Mouse (Mus musculus) midbrain, embryonic 15.5 days (tissue): Measurements from ENCODE around the gene Frrs1. TPM values are rescaled to one million over a fixed set of nuclear protein-coding genes. Genes with fewer than 3 reads are reported as not detected.

Experiments
- ATAC-seq: fragments of 200-750 bp; cut with Nextera tagmentation; replicated peaks from 2 replicates; pipeline ENCODE4 v1.8.0; 2017; ENCODE audit warnings: moderate TSS enrichment
- H3K27ac ChIP-seq: fragments of 300-500 bp; sonication (generic); 2 replicates; pipeline ENCODE4 v1.5.1; 2015; ENCODE audit warnings: mild to moderate bottlenecking, inconsistent platforms
- H3K27me3 ChIP-seq: fragments of 300-500 bp; sonication (generic); replicated peaks from 2 replicates; pipeline ENCODE4 v1.6.1; 2015; ENCODE audit warnings: inconsistent platforms
- H3K36me3 ChIP-seq: fragments of 300-500 bp; sonication (generic); replicated peaks from 2 replicates; pipeline ENCODE4 v1.6.1; 2015; ENCODE audit warnings: inconsistent platforms
- H3K4me1 ChIP-seq: fragments of 300-500 bp; sonication (generic); 2 replicates; pipeline ENCODE4 v1.6.1; 2015; ENCODE audit warnings: inconsistent platforms
- H3K4me2 ChIP-seq: fragments of 300-500 bp; sonication (generic); 2 replicates; pipeline ENCODE4 v1.6.1; 2015; ENCODE audit warnings: inconsistent platforms, mild to moderate bottlenecking, moderate library complexity
- H3K4me3 ChIP-seq: fragments of 300-500 bp; sonication (generic); 2 replicates; pipeline ENCODE4 v1.5.1; 2015; ENCODE audit warnings: mild to moderate bottlenecking, inconsistent platforms
- H3K9ac ChIP-seq: fragments of 300-500 bp; sonication (generic); 2 replicates; pipeline ENCODE4 v1.6.1; 2015; ENCODE audit warnings: mild to moderate bottlenecking, inconsistent platforms
- H3K9me3 ChIP-seq: fragments of 300-500 bp; sonication (generic); 2 replicates; pipeline ENCODE4 v1.6.1; 2016; ENCODE audit warnings: inconsistent platforms
- WGBS: fragments of 180-500 bp; shearing (Covaris S2); methylation state at CpG from one replicate; pipeline ENCODE4 v1.1.7; 2015; ENCODE audit warnings: mixed read lengths; 5-methylcytosine and 5-hydroxymethylcytosine counted together
- polyA plus RNA-seq: library from polyadenylated mRNA; unstranded; fragments of >200 nt; fragmentation: Nextera tagmentation; extraction: Ambion mirVana; gene quantifications from 2 replicates; pipeline ENCODE4 v1.2.1, GENCODE M21; 2015

The Frrs1 gene
- polyA plus RNA-seq, 1 experiment from 2014 or later = 6.8 TPM

DNA sequence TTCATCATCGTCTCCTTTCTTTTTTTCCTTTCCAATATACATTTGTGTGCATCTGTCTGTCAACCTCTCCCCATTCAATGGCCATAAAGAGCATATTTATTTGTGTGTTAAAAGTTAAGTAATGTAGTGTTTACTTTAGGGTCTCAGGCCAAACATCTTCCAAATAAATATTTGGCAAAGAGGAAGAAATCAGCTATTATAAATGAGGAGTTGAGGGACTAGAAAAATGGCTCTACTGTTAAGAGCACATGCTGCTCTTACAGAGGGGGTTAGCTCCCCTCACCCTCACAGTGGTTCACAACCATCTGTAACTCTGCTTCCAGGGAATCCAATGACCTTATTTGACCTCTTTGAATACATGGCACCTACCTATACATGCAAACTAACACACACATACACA lies 73.9 kb downstream of the Frrs1 start:
- Histone ChIP-seq H3K9me3 (no peaks in the 10 kb centered on the region), H3K9ac (no peak overlapping the region), H3K27me3 (no peaks in the 10 kb centered on the region), H3K4me2 (no peak overlapping the region), H3K36me3 (no peaks in the 10 kb centered on the region), H3K27ac (no peak overlapping the region), H3K4me3 (no peak overlapping the region), H3K4me1 (no peaks in the 10 kb centered on the region)
- WGBS = 89% methylated on average over 1 of the region's 1 CpGs
- ATAC-seq = no peak

DNA sequence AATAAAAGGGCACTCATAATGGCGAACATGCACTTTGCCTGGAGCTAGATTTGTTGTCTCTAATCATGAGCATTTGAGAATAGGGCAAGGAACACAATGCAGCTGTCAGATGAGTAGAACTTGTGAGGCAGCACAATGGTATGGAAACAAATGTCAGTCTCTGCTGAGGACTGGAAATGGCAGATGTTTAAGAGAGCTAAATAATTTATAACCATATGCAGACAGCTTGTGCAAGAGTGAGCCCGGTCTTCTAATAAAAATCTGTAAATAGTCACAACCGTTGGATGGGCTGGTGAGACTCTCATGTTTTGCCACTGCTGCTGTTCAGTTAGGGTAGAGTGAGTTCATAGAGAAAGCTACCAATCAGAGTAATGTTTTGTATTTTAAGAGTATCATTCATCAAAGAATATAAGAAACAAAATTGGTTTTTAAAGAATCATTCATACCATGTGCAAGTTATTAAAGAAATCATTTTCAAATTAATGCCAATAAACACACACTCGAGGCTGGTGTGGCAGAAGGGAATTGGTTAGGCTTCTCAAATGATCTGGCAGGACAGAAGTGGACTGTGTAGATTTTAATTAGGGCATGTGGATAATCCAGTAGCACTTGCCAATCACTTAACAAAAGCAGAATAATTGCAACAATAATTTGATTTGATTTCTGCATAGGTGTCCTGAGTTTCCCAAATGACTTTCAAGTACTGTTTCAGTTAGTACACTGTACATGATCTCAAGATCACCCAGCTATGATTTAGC lies 77.8 kb downstream of the Frrs1 start:
- no peak for ATAC-seq
- no peak overlapping the region for H3K27ac ChIP-seq
- H3K27me3 ChIP-seq = no peaks in the 10 kb centered on the region
- H3K9ac ChIP-seq = no peak overlapping the region
- WGBS = 45% methylated on average over 4 of the region's 4 CpGs
- H3K36me3 ChIP-seq = no peaks in the 10 kb centered on the region
- no peak overlapping the region for H3K4me2 ChIP-seq
- no peak overlapping the region for H3K4me3 ChIP-seq
- no peaks in the 10 kb centered on the region for H3K9me3 ChIP-seq
- H3K4me1 ChIP-seq = no peaks in the 10 kb centered on the region

DNA sequence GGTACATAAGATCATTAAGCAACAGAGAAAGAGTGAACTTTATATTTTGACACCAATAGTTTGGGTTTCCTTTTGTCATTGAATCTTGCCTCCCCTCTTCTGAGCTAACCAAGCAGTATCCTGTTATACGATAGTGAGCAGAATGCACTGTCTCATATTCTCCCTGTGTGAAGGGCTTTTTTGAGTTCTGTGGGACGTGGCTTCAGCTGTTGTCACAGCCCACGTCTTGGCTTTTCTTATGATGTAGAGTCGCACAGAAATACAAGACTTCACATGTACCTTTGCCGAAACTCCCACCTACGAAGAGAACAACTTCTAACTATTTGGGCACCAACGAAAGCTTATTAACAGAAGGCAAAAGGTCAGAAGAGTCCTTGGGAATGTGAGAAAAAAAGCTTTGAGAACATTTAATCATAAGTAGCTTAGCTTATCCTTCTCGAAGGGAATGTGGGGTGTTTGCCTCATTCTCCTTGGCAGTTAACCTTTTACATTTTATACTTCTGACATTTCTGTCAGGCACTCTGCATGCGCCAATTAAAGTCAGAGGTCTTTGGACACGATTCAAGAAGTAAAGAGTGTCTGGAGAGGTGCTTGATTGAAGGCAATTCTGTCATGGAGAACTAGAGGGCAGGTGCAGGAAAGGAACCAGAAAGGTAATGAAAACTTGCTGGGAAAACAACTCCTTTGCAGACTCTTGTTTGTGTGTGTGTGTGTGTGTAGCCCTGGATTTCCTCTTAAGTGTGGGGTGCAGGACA lies 81.7 kb downstream of the Frrs1 start:
- H3K27ac ChIP-seq = no peak overlapping the region
- 76% methylated on average over 10 of the region's 10 CpGs for WGBS
- no peak for ATAC-seq
- no peak overlapping the region for H3K4me3 ChIP-seq
- no peak overlapping the region for H3K4me2 ChIP-seq
- no peaks in the 10 kb centered on the region for H3K27me3 ChIP-seq
- H3K9me3 ChIP-seq = no peaks in the 10 kb centered on the region
- H3K4me1 ChIP-seq = no peaks in the 10 kb centered on the region
- H3K9ac ChIP-seq = no peak overlapping the region
- no peaks in the 10 kb centered on the region for H3K36me3 ChIP-seq

DNA sequence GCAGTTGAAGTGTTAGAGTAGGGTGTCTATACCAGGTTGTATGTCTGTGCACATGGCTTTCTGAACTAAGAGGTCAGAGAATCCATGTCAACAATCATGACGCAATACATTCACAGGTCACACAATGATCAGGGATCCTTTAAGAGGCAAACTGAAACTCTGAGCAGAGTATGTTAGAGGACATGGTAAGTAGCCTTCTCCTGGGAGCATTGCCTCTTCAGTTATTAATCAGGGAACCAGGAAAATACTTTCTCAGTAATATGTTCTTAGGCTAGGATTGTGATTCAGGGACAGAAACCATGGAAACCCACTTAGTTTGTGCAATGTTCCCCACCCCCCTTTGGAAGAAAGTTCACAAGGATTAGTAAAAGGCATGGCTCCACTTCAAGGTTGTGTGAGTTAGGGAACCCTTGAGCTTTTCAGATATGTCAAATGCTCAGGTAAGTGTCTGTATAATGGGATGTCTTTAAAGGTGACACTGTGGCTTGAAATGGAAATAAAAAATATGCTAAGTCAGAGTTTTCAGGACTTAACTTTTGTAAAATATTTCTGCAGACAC lies 82.4 kb downstream of the Frrs1 start:
- Histone ChIP-seq H3K27ac (no peak overlapping the region), H3K4me3 (no peak overlapping the region), H3K4me2 (no peak overlapping the region), H3K36me3 (no peaks in the 10 kb centered on the region), H3K9me3 (no peaks in the 10 kb centered on the region), H3K4me1 (no peaks in the 10 kb centered on the region), H3K9ac (no peak overlapping the region), H3K27me3 (no peaks in the 10 kb centered on the region)
- ATAC-seq = no peak
- WGBS = 89% methylated on average over 1 of the region's 1 CpGs

DNA sequence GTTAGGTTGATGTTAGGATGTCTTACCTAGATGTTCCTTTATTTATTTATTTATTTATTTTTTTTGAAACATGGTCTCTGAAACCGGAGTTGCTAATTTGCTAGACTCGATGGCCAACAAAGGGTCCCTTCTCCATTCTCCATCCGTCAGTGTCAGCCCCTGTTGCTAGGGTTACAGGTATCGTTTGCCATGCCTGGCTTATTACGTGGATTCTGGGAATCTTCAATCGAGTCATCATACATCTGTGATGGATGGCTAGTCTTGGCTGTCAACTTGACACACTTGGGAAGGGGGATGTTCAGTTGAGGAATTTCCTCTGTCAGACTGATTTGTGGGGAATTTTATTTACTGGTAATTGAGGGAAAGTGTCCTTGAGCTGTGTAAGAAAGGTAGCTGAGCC lies 83.5 kb downstream of the Frrs1 start:
- Histone ChIP-seq H3K36me3 (no peaks in the 10 kb centered on the region), H3K4me3 (no peak overlapping the region), H3K27me3 (no peaks in the 10 kb centered on the region), H3K27ac (no peak overlapping the region), H3K9me3 (no peaks in the 10 kb centered on the region), H3K4me1 (no peaks in the 10 kb centered on the region), H3K9ac (no peak overlapping the region), H3K4me2 (no peak overlapping the region)
- no peak for ATAC-seq
- 72% methylated on average over 6 of the region's 6 CpGs for WGBS

DNA sequence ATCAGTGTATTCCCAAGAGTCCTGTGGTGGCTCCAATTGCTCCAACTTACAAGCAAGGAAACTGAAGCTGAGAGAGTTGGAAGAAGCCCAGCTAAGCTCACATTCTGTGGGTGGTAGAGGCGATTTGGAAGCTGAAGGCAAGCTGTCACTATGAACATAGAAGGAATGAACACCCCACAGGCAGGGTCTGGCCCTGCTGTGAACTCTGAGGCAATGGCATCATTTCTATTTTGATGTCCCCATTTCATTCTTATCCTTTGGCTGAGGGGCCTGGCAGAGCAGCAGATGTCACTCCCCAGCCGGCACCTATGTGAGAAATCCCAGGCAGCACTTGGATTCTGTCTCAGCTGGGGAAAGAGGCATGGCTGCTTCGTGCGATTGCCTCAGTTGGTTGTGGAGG lies 84.2 kb downstream of the Frrs1 start:
- H3K9me3 ChIP-seq = no peaks in the 10 kb centered on the region
- no peak overlapping the region for H3K27ac ChIP-seq
- no peaks in the 10 kb centered on the region for H3K4me1 ChIP-seq
- H3K27me3 ChIP-seq = no peaks in the 10 kb centered on the region
- H3K36me3 ChIP-seq = no peaks in the 10 kb centered on the region
- ATAC-seq = no peak
- WGBS = 81% methylated on average over 4 of the region's 4 CpGs
- no peak overlapping the region for H3K4me2 ChIP-seq
- no peak overlapping the region for H3K9ac ChIP-seq
- H3K4me3 ChIP-seq = no peak overlapping the region

DNA sequence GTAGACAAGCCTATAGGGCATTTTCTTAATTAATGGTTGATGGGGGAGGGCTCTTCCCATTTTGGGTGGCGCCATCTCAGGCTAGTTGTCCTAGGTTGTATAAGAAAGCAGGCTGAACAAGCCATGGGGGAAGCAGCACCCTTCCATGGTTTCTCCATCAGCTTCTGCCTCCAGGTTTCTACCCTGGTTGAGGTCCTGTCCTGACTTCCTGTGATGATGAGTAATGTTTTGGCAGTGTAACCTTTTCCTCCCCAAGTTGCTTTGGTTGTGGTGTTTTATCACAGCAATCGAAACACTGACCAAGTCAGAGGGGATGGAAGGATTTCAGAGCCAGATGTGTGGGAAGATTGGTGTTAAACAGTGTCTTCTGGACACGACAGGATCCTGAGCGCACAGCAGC lies 87.2 kb downstream of the Frrs1 start:
- no peak overlapping the region for H3K9ac ChIP-seq

DNA sequence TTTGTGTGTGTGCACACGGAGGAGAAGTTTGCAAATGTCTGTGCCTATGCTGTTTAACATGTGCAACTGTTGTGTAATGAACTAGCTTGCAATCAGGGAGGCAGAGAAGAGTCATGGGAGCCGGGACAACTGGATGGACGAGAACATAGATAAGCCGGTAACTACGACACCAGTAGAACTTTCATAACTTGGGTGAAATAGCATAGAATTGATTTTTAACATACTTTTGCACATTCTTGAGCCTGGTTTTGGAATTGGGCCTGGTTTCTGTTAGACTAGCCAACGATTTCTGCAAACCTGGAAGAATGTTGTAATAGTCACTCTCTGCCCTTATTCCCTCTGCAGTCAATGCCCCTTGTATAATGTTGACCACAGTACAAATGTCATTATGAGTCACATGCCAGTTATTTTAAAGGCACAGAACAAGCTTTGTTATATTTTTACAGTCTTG lies 91.4 kb downstream of the Frrs1 start:
- H3K9ac ChIP-seq = no peak overlapping the region
- no peak for ATAC-seq
- WGBS = 93% methylated on average over 6 of the region's 6 CpGs

More for the DNA sequence above, 87.2 kb downstream of the Frrs1 start:
- Histone ChIP-seq H3K27me3 (no peaks in the 10 kb centered on the region), H3K27ac (no peak overlapping the region), H3K9me3 (no peaks in the 10 kb centered on the region), H3K4me1 (no peaks in the 10 kb centered on the region), H3K36me3 (no peaks in the 10 kb centered on the region), H3K4me3 (no peak overlapping the region), H3K4me2 (no peak overlapping the region)
- WGBS = 88% methylated on average over 4 of the region's 4 CpGs
- no peak for ATAC-seq

DNA sequence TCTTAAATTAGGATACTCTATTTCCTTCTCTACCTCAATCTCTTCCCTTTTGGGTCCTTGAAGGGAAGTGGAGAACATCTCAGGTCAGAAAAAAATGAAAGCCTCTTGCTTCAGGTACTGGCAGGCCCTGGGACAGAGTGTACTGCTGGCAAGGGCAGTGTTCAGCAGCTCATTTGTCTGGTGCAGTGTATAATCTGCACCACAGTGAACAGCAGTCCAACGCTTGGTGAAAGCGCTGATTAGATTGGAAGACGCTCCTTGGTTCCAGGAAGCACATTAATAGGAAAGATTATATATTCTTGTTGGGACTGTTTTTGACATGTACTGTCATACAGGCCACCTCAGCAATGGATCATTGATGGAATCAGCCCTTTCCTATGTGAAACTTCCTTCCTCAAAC lies 92.2 kb downstream of the Frrs1 start:
- no peaks in the 10 kb centered on the region for H3K4me1 ChIP-seq
- no peak overlapping the region for H3K9ac ChIP-seq
- no peak overlapping the region for H3K27ac ChIP-seq
- H3K4me2 ChIP-seq = no peak overlapping the region
- no peak overlapping the region for H3K4me3 ChIP-seq
- WGBS = 94% methylated on average over 3 of the region's 3 CpGs
- no peaks in the 10 kb centered on the region for H3K9me3 ChIP-seq
- no peaks in the 10 kb centered on the region for H3K36me3 ChIP-seq
- H3K27me3 ChIP-seq = no peaks in the 10 kb centered on the region
- ATAC-seq = no peak

More for the DNA sequence above, 91.4 kb downstream of the Frrs1 start:
- no peaks in the 10 kb centered on the region for H3K36me3 ChIP-seq
- no peak overlapping the region for H3K27ac ChIP-seq
- no peaks in the 10 kb centered on the region for H3K4me1 ChIP-seq
- no peak overlapping the region for H3K4me2 ChIP-seq
- H3K27me3 ChIP-seq = no peaks in the 10 kb centered on the region
- no peaks in the 10 kb centered on the region for H3K9me3 ChIP-seq
- no peak overlapping the region for H3K4me3 ChIP-seq

DNA sequence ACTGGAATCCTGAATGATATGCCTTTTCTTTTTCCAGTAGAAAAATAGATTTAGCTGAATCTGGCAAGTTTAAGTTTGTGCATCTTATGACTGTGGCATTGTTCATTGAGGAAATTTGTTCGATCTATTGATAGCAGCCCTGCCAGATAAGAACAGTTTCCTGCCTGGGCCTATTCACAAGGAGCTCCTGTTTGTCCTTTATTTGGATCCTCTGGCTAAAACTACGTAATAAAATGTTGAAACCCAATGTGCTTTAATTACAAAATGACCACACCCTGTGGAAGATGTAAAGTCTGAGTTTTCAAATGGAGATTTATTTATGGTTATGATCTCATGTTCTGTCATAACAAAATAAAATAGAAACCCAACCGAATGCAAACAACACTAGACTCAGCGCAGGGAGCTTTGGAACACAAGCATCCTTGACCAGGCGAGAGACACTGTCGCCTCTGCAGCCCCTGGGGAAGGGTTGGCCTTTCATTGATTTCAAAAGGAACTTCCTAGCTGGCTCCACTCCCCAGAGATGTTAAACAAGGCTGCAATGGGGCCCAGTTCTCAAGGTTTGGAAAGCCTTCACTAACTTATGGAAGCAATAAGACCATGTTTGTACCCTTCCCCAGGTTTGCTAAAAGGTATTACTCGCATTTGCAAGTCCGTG lies 93.1 kb downstream of the Frrs1 start:
- Histone ChIP-seq H3K4me3 (no peak overlapping the region), H3K4me2 (no peak overlapping the region), H3K9ac (no peak overlapping the region), H3K27ac (no peak overlapping the region), H3K4me1 (no peaks in the 10 kb centered on the region), H3K9me3 (no peaks in the 10 kb centered on the region), H3K27me3 (no peaks in the 10 kb centered on the region), H3K36me3 (no peaks in the 10 kb centered on the region)
- no peak for ATAC-seq
- WGBS = 84% methylated on average over 8 of the region's 8 CpGs

DNA sequence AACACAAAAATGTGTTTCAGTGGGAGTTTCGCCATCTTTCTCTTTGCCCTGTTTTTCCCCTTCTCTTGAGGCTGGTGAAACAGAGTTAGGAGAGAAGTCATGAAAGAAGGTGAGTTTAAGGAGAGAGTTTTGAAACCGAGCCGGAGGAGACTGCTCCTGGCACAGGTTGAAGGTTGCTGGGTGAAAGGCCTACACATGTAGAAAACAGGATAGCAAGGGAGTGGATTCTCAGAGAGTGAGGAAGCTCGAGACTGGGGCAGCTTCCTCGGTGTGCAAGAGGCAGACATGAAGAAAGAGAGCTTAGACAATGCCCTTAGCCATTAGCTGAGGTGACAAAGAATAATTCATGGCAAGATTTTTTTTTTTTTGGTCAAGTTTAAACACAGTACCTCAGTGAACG lies 94.1 kb downstream of the Frrs1 start:
- no peak for ATAC-seq
- no peak overlapping the region for H3K4me2 ChIP-seq
- no peaks in the 10 kb centered on the region for H3K4me1 ChIP-seq
- WGBS = 87% methylated on average over 6 of the region's 6 CpGs
- no peak overlapping the region for H3K27ac ChIP-seq
- H3K4me3 ChIP-seq = no peak overlapping the region
- H3K9me3 ChIP-seq = no peaks in the 10 kb centered on the region
- H3K27me3 ChIP-seq = no peaks in the 10 kb centered on the region
- H3K9ac ChIP-seq = no peak overlapping the region
- no peaks in the 10 kb centered on the region for H3K36me3 ChIP-seq

DNA sequence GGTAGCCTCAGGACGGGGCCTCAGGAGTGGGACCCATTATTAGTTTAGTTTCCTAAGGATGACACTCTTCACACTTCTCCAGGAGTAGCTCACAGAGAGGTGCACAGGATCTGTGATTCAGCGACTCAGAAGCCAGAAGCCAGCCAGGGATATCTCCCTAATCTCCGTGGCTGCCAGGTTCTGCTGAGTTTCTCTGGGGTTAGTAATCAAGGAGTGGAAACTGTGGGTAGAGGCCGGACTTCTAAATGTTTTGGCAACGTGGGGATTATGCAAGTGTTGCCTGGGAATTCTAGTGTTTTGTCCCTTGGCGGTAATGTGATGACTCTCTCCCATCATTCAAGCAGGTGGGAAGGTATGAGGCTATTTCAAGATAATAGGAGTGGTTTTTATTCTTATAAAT lies 95.8 kb downstream of the Frrs1 start:
- no peaks in the 10 kb centered on the region for H3K4me1 ChIP-seq
- no peaks in the 10 kb centered on the region for H3K9me3 ChIP-seq
- H3K27me3 ChIP-seq = no peaks in the 10 kb centered on the region
- H3K27ac ChIP-seq = 0 out of 2 replicates have a peak overlapping the region, but pooled peaks have one; percentile 15
- H3K4me2 ChIP-seq = no peak overlapping the region
- WGBS = 71% methylated on average over 6 of the region's 6 CpGs
- no peak for ATAC-seq
- H3K9ac ChIP-seq = no peak overlapping the region
- H3K36me3 ChIP-seq = no peaks in the 10 kb centered on the region
- H3K4me3 ChIP-seq = no peak overlapping the region
